Mouse (Mus musculus) kidney, embryonic 15.5 days (tissue): ENCODE results near the gene Aamp. TPM values are rescaled to one million over a fixed set of nuclear protein-coding genes. Genes with fewer than 3 reads are reported as not detected.

Experiments
- ATAC-seq: fragments of 200-750 bp; cut with Nextera tagmentation; replicated peaks from 2 replicates; pipeline ENCODE4 v1.8.0; 2017; ENCODE audit warnings: moderate TSS enrichment; ENCODE audit not compliant: low FRiP score
- H3K27ac ChIP-seq: fragments of 300-500 bp; sonication (generic); 2 replicates; pipeline ENCODE4 v1.5.1; 2015; ENCODE audit warnings: mild to moderate bottlenecking, inconsistent platforms
- H3K27me3 ChIP-seq: fragments of 300-500 bp; sonication (generic); 2 replicates; pipeline ENCODE4 v1.6.1; 2015; ENCODE audit warnings: inconsistent platforms
- H3K36me3 ChIP-seq: fragments of 300-500 bp; sonication (generic); 2 replicates; pipeline ENCODE4 v1.6.1; 2015; ENCODE audit warnings: inconsistent platforms
- H3K4me1 ChIP-seq: fragments of 300-500 bp; sonication (generic); 2 replicates; pipeline ENCODE4 v1.6.1; 2015; ENCODE audit warnings: inconsistent platforms
- H3K4me2 ChIP-seq: fragments of 300-500 bp; sonication (generic); 2 replicates; pipeline ENCODE4 v1.6.1; 2015; ENCODE audit warnings: moderate library complexity, mild to moderate bottlenecking, inconsistent platforms
- H3K4me3 ChIP-seq: fragments of 300-500 bp; sonication (generic); replicated peaks from 2 replicates; pipeline ENCODE4 v1.5.1; 2015; ENCODE audit warnings: mild to moderate bottlenecking, inconsistent platforms
- H3K9ac ChIP-seq: fragments of 300-500 bp; sonication (generic); 2 replicates; pipeline ENCODE4 v1.6.1; 2015; ENCODE audit warnings: mild to moderate bottlenecking, inconsistent platforms
- H3K9me3 ChIP-seq: fragments of 300-500 bp; sonication (generic); replicated peaks from 2 replicates; pipeline ENCODE4 v1.6.1; 2016; ENCODE audit warnings: inconsistent platforms
- WGBS: fragments of 180-500 bp; shearing (Covaris S2); methylation state at CpG from one replicate; pipeline ENCODE4 v1.1.7; 2015; ENCODE audit warnings: mixed read lengths; 5-methylcytosine and 5-hydroxymethylcytosine counted together
- polyA plus RNA-seq: library from polyadenylated mRNA; unstranded; fragments of >200 nt; fragmentation: Nextera tagmentation; extraction: Ambion mirVana; gene quantifications from 2 replicates; pipeline ENCODE4 v1.2.1, GENCODE M21; 2015

Aamp gene
- polyA plus RNA-seq, 1 experiment from 2014 or later, result 283 TPM

GRCm38 (mm10) chr1:74309767-74310166 is 25.2 kb upstream of the Aamp start:
- H3K9ac ChIP-seq, result no peak overlapping the region
- peak overlapping the region; percentile 41 for H3K27ac ChIP-seq
- ATAC-seq, result no peak
- H3K4me3 ChIP-seq, result no peak overlapping the region
- no peaks in the 10 kb centered on the region for H3K9me3 ChIP-seq
- H3K4me2 ChIP-seq, result no peak overlapping the region
- 23% methylated on average over 3 of the region's 3 CpGs for WGBS
- no peaks in the 10 kb centered on the region for H3K27me3 ChIP-seq
- peaks cover 10% of the 10 kb centered on the region; the same call in 1 of the 2 replicates for H3K4me1 ChIP-seq
- H3K36me3 ChIP-seq, result no peaks in the 10 kb centered on the region

GRCm38 (mm10) chr1:74308001-74308964 is 23.7 kb upstream of the Aamp start:
- ATAC-seq, result no peak
- no peak overlapping the region for H3K9ac ChIP-seq
- H3K4me3 ChIP-seq, result no peak overlapping the region
- H3K27ac ChIP-seq, result no peak overlapping the region
- no peaks in the 10 kb centered on the region for H3K27me3 ChIP-seq
- no peaks in the 10 kb centered on the region for H3K9me3 ChIP-seq
- H3K4me1 ChIP-seq, result peaks cover 17% of the 10 kb centered on the region
- H3K4me2 ChIP-seq, result no peak overlapping the region
- 67% methylated on average over 10 of the region's 10 CpGs for WGBS
- no peaks in the 10 kb centered on the region for H3K36me3 ChIP-seq

- no peak overlapping the region for H3K4me2 ChIP-seq
- peaks cover 29% of the 10 kb centered on the region for H3K4me1 ChIP-seq
- no peaks in the 10 kb centered on the region for H3K9me3 ChIP-seq
- H3K4me3 ChIP-seq, result no peak overlapping the region
- H3K36me3 ChIP-seq, result no peaks in the 10 kb centered on the region
- no peak overlapping the region for H3K9ac ChIP-seq
- no peaks in the 10 kb centered on the region for H3K27me3 ChIP-seq
- 86% methylated on average over 1 of the region's 1 CpGs for WGBS
- no peak for ATAC-seq
- H3K27ac ChIP-seq, result no peak overlapping the region
Observed at GRCm38 (mm10) chr1:74307146-74307545, 22.6 kb upstream of the Aamp start.

- no peak within 1 kb of the TSS; the same call in 1 of the 2 replicates for H3K9ac ChIP-seq
Observed at GRCm38 (mm10) chr1:74305522-74305921, 21.0 kb upstream of the Aamp start, which contains the start of gene Tmbim1. Gene Tmbim1 (minus strand): TSS chr1:74305622.

GRCm38 (mm10) chr1:74304946-74305345 is 20.4 kb upstream of the Aamp start:
- Histone ChIP-seq H3K9me3 (no peaks in the 10 kb centered on the region), H3K27me3 (no peaks in the 10 kb centered on the region), H3K4me2 (no peak overlapping the region), H3K27ac (no peak overlapping the region), H3K4me1 (peaks cover 32% of the 10 kb centered on the region), H3K9ac (no peak overlapping the region), H3K36me3 (no peaks in the 10 kb centered on the region), H3K4me3 (no peak overlapping the region)
- no peak for ATAC-seq
- WGBS, result 67% methylated on average over 4 of the region's 4 CpGs

More at GRCm38 (mm10) chr1:74305522-74305921, 21.0 kb upstream of the Aamp start, which contains the start of gene Tmbim1:
- Histone ChIP-seq H3K27me3 (no peaks in the 10 kb centered on the region), H3K4me3 (peak within 1 kb of the TSS; percentile 71), H3K27ac (peak within 1 kb of the TSS; percentile 89), H3K4me2 (peak within 1 kb of the TSS; percentile 86), H3K9me3 (no peaks in the 10 kb centered on the region), H3K36me3 (no peaks in the 10 kb centered on the region), H3K4me1 (peaks cover 33% of the 10 kb centered on the region)
- no peak for ATAC-seq
- 70% methylated on average over 2 of the region's 2 CpGs for WGBS

- no peaks in the 10 kb centered on the region for H3K36me3 ChIP-seq
- peak overlapping the region; percentile 86 for H3K4me2 ChIP-seq
- H3K9me3 ChIP-seq, result no peaks in the 10 kb centered on the region
- H3K9ac ChIP-seq, result peak overlapping the region; percentile 71
- no peaks in the 10 kb centered on the region for H3K27me3 ChIP-seq
- ATAC-seq, result no peak; the same call in 1 of the 2 replicates
- 6% methylated on average over 12 of the region's 12 CpGs for WGBS
- peak overlapping the region; percentile 71 for H3K4me3 ChIP-seq
- H3K27ac ChIP-seq, result peak overlapping the region; percentile 89
- H3K4me1 ChIP-seq, result peaks cover 34% of the 10 kb centered on the region
Observed at GRCm38 (mm10) chr1:74304339-74304790, 19.8 kb upstream of the Aamp start.

- no peaks in the 10 kb centered on the region for H3K9me3 ChIP-seq
- H3K27me3 ChIP-seq, result no peaks in the 10 kb centered on the region
- peak; percentile 93 for ATAC-seq
- peak overlapping the region; percentile 89 for H3K27ac ChIP-seq
- peak overlapping the region; percentile 71 for H3K4me3 ChIP-seq
- WGBS, result under 1% methylated on average over 56 of the region's 56 CpGs
- peak overlapping the region; percentile 71 for H3K9ac ChIP-seq
- H3K36me3 ChIP-seq, result no peaks in the 10 kb centered on the region
- H3K4me1 ChIP-seq, result peaks cover 41% of the 10 kb centered on the region
- H3K4me2 ChIP-seq, result peak overlapping the region; percentile 86
Observed at GRCm38 (mm10) chr1:74303509-74304338, 19.2 kb upstream of the Aamp start.

GRCm38 (mm10) chr1:74302835-74303234 is 18.3 kb upstream of the Aamp start:
- peak overlapping the region; percentile 86 for H3K4me2 ChIP-seq
- no peaks in the 10 kb centered on the region for H3K27me3 ChIP-seq
- H3K4me3 ChIP-seq, result peak overlapping the region; percentile 71
- peaks cover 49% of the 10 kb centered on the region for H3K4me1 ChIP-seq
- H3K9me3 ChIP-seq, result no peaks in the 10 kb centered on the region
- 0 out of 2 replicates have a peak overlapping the region, but pooled peaks have one; percentile 11 for H3K9ac ChIP-seq
- no peak for ATAC-seq
- 62% methylated on average over 2 of the region's 2 CpGs for WGBS
- H3K27ac ChIP-seq, result peak overlapping the region; percentile 29
- no peaks in the 10 kb centered on the region for H3K36me3 ChIP-seq

GRCm38 (mm10) chr1:74302229-74302628 is 17.7 kb upstream of the Aamp start:
- Histone ChIP-seq H3K4me2 (peak overlapping the region; percentile 86), H3K9me3 (no peaks in the 10 kb centered on the region), H3K36me3 (no peaks in the 10 kb centered on the region), H3K4me3 (no peak overlapping the region), H3K4me1 (peaks cover 55% of the 10 kb centered on the region), H3K27ac (peak overlapping the region; percentile 29; the same call in 1 of the 2 replicates), H3K9ac (no peak overlapping the region), H3K27me3 (no peaks in the 10 kb centered on the region)
- 74% methylated on average over 7 of the region's 7 CpGs for WGBS
- ATAC-seq, result no peak

GRCm38 (mm10) chr1:74300347-74301110 is 16.0 kb upstream of the Aamp start:
- Histone ChIP-seq H3K9ac (no peak overlapping the region), H3K4me2 (no peak overlapping the region), H3K36me3 (no peaks in the 10 kb centered on the region), H3K27me3 (no peaks in the 10 kb centered on the region), H3K27ac (no peak overlapping the region), H3K9me3 (no peaks in the 10 kb centered on the region), H3K4me3 (no peak overlapping the region), H3K4me1 (peaks cover 72% of the 10 kb centered on the region)
- 79% methylated on average over 6 of the region's 6 CpGs for WGBS
- no peak for ATAC-seq

- Histone ChIP-seq H3K9ac (no peak overlapping the region), H3K36me3 (peaks cover 3% of the 10 kb centered on the region), H3K4me3 (no peak overlapping the region), H3K4me1 (peaks cover 77% of the 10 kb centered on the region), H3K4me2 (no peak overlapping the region), H3K9me3 (no peaks in the 10 kb centered on the region), H3K27ac (peak overlapping the region; percentile 32; the same call in 1 of the 2 replicates), H3K27me3 (no peaks in the 10 kb centered on the region)
- 63% methylated on average over 5 of the region's 5 CpGs for WGBS
- no peak for ATAC-seq
Observed at GRCm38 (mm10) chr1:74298996-74299395, 14.5 kb upstream of the Aamp start.
